Mouse (Mus musculus): ENCODE measurements around the gene Kansl1.

The Kansl1 gene

DNA sequence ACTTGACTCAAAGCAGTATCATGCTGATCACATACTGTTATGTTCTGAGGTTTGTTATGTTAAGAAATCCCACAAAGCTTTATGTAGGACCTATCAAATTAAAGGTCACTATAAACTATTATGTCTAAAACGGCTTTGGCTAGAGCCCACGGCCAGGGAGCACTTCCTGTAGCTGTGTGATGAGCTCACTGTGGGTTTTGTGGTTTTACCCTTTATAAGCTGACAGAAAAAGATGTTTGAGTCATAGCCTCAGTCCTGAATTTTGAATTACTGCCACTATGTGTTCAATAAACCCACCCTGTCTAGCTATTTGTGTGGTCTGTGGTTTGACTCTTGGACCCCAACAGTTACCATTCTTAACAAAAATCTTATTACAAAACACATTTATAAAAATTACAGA, 106.9 kb downstream of the Kansl1 start:
- DNase-seq, result no peak

- no peak for DNase-seq
These were observed 121.7 kb downstream of the Kansl1 start for GRCm38 (mm10) chr11:104346931-104347330.

DNA sequence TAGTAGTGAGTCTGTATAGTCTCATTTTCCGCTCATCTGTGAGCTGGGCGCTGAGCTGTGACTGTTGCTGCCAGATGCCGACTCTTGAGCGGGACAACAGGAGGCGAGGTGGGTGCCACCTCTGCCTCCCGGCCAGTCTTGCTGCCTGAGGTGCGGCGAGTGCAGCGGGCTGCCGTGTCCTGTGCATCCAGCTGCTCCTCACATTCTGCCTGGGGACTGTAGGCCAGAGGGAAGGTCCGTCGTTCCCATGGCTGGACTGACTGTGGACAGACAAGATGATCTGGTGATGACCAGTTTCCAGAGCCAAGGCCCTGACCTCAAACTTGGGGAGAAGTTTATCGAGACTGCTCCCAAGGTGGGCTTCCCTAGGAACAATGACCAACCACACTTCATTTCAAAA, 133.7 kb downstream of the Kansl1 start:
- no peak for DNase-seq

DNA sequence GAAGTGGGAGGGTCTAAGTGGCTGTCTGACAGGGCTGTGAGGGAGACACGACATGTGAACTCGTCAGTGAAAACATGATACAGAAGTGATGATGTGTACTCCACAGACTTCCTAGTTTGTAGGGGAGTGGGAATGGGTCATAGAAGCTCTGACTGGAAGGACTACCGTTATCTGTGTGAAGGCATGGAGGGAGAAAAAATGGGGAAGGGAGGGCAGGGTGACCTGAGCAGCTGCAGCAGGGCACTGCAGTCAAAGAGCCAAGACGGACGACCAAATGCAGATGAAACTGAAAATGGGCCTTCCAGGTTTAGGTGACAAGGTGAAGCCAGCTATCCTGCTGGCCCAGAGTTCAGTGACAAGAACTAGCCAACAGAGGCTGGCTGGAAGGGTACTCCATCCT, 134.5 kb downstream of the Kansl1 start:
- no peak for DNase-seq

DNA sequence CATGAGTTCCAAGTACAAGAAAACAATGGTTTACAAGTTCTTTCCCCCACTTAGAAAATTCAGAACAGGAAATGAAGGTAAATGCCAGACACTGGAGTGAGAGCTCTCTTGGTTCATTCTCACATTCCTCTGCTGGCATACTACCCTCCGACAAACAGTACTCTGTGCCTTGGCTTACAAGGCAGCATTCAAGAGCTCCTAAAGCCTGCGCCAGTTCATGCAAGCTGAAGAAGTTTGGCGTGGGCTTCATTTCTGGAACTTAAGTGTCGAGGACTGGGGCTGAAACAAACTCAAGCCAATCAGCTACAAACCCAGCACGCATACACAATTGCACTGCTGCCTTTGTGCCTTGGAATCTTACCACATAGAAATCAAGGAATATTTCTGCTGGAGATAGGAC, 136.6 kb downstream of the Kansl1 start:
- DNase-seq, result no peak

DNA sequence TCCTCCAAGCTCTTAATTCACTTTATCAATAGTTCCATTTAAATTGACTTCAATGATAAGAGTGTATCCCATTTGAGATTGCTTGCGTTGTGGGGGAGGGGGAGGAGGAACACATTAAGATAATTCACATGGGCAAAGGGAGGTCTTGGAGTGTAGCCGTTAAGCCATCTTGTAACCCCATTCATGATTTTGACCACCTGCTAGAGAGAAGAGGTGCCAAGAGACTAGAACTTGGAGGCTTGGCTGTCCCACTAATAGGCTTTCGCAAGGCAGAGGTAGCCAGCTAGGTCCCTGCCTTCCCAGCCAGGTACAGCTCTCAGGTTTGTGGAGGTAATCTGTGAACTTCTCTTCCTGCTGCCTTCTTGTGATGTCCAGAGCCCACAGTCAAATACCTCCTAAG, 137.5 kb downstream of the Kansl1 start:
- DNase-seq, result no peak

- no peak for DNase-seq
These were observed 138.5 kb downstream of the Kansl1 start for GRCm38 (mm10) chr11:104330151-104330550.

GRCm38 (mm10) chr11:104329185-104329926, 139.3 kb downstream of the Kansl1 start:
- no peak for DNase-seq

GRCm38 (mm10) chr11:104327946-104328345, 140.7 kb downstream of the Kansl1 start:
- no peak for DNase-seq

GRCm38 (mm10) chr11:104327462-104327861, 141.2 kb downstream of the Kansl1 start:
- DNase-seq, result no peak

DNA sequence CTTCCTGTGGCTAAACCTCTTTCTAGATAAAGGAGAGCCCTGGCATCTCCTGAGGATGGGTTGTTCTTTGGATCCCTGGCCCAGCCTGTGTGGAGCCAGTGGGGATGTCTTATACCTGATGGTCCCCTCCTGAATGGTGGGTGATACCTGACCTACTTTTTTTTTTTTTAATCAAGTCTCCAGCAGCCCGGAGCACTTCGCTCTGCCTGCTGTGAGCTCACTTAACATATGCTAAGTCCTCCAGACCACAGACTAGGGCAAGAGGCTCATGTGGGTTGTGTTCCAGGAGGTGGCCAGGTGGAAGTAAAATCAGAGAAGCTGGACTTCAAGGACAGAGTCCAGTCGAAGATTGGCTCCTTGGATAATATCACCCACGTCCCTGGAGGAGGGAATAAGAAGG, 146.5 kb downstream of the Kansl1 start:
- DNase-seq, result no peak

DNA sequence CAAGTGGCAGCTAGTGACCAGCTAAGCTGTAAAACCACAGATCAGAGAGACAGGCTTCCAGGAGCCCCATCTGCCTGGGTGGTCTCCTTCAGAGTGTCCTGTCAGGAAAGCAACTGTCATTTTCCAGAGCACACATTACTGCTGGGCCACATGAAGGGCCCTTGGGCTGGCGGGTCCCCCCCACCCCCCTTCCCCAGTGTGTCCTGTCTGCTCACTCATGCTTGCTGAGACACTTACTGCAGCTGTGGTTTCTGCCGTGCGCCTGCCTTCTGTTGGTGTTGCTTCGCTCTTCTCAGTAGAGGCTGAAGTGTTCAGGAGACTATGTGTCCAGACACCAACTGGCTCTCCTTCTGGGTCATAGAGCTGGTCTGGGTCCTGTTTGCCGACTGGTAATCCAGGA, 148.2 kb downstream of the Kansl1 start:
- DNase-seq, result no peak

- peak; percentile 44 for DNase-seq
These were observed 149.5 kb downstream of the Kansl1 start for GRCm38 (mm10) chr11:104318940-104319781.

DNA sequence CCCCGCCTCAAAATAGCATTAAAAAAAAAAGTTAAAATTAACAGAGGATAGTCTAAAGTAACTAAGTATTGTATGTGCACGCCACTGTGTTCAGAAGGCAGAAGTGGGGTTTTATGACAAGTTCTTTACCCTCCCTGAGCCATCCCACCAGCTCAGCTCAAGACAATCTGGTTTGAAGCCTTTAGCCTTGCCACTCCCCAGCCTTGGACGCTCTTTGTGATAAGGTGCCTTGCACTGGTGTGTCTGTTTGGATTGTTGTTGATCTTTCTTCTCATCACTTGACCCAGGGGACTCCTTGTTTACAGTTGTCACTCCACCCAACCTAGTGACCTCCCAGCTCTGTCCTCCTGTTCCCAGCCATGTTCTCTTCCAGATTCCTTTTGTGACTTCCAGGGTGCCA, 151.0 kb downstream of the Kansl1 start:
- DNase-seq, result peak; percentile 24

DNA sequence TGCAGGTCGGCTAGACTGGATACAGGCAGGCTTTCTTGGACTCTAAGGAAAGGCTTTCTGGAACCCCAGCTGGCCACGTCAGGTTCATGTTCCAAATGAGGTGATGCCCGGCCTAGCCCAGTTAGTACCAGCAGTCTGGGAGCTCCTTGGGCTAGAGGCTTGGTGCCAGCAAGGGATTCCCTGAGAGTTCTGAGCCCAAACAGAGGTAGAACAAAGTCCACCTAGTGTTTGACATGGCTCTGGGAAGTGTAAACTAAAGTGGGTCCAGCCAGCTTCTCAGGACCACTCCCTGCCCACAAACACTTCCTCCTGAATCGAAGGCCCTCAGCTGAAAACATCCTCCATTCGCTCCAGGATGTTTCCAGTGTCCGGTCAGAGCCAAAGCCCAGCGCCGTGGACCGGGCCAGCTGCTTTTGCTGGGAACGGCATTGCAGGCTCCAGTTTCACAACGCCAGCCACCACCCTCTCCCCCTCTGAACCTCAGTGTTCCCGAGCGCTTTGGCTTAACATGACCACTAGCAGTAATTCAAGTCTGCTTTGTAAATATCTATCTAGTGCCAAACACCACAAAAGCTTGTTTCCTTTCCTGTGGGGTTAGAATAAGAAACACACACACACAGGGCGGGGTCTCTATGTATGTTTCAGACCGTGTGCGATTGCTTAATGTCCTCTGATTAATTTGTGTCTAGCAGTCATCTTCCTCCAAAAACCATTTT, 151.8 kb downstream of the Kansl1 start:
- DNase-seq, result no peak

DNA sequence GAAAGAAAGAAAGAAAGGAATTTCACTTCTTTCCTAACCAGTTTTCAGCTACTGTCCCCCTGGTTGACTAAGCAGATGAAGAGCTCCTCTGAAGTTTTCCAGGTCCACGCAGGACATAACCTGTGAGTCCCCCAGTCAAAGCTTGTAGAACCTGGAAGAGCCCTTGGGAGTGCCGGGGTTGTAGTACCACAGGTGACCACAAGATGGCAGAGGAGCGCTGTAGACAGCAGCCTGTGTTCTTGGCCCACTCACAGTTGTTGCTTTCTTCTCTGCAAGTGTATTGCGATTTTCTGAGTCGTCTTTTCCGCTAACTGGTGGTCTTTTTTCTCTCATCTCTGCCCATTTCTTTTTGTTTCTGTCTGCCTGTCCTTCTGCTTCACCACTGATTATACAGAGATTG, 153.0 kb downstream of the Kansl1 start:
- DNase-seq, result peak; percentile 88

DNA sequence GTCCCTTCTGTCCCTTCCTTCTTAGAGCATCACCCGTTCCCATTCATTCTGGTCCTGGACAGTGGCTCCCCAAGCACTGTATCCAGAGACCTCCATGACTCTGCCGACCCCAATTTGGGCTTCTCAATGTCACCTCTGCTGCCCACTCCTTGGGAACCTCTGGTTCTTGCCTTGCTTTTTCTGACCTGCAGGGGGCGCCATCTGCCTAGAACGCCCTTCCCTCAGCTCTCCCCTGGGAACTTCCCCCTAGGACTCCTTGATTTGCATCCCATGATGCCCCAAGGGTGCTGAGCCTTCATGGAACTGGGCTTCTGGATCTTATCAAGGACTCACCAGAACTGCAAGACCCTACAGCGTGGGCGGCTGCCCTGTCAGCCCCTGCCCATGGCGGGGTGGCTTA, 157.0 kb downstream of the Kansl1 start:
- DNase-seq, result no peak

- DNase-seq, result peak; percentile 59
These were observed 158.3 kb downstream of the Kansl1 start for GRCm38 (mm10) chr11:104310226-104310887.

DNA sequence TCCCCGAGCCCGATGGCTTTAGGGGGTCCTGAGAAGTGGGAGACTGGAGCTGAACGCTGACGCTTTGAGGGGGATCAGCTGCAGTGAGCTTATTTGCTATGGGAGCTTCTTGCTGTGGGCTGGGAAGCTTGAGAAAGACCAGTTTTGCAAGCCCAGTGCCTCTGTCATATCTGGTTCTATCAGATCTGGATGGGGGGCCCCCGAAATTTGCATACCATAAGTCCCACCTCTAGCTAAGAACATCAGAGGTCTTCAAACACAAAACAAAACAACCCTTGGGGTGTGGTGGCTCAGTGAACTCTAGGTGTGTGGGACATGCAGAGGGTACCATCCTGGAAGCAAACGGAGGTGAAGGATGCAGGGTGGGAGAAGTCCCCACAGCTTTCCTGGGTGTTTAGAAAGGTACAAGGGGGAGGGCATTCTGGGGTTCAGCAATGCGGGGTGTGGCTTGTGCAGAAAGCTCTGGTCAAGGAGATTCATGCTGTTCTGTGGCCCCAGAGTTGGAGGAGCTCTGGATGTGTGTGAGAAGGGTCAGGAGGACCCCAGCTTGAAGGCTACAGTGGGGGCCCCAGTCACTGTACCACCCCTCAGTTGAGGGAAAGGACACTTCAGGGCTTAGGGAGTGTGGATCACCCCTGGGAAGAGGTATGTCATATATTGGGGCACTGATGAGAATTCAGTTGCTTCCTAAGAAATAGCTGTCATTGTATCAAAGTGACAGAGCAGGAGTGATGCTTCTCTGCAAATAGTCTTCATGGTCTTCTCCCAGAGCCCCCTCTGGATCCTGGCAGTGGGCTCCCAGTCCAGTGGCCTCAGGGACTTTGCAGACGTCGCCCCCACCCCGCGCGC, 159.1 kb downstream of the Kansl1 start:
- DNase-seq, result no peak

- no peak for DNase-seq
These were observed 161.5 kb downstream of the Kansl1 start for GRCm38 (mm10) chr11:104307136-104307535.

DNA sequence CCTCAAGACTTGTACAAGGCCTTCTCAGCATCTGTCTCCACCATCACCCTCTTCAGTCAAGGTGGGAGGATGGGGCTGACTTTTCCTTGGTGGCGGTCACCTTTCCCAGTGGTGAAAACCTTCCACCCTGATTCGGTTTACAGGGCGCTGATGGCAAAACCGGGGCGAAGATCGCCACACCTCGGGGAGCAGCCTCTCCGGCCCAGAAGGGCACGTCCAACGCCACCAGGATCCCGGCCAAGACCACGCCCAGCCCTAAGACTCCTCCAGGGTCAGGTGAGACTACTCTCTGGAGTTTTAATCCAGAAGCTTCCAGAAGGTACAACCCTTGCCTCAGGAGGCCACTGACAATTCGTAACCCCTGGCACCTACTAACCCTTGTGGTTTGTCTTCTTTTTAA, 162.2 kb downstream of the Kansl1 start:
- no peak for DNase-seq

DNA sequence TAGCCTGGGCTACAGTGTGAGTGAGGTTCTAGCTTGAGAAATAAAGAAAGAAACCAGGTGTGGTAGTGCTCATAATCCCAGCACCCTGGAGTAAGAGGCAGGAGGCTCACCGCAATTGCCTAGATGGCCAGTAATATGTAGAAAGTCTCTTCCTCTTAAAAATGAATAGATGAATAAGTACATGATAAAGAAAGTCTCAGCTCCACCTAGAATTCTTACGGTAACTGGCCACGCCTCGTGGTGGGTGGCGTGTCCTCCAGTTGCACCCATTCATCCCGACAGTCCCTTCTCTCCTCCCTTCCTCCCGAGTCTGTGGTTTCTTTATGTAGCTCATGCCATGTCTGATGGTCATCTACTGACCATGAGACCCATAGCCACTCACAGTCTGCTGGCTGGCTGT, 162.9 kb downstream of the Kansl1 start:
- DNase-seq, result no peak
